Mouse (Mus musculus) liver, adult 2 months (tissue): ENCODE measurements around the gene Ifna12.

Source experiments
- CTCF ChIP-seq: fragments of 200-500 bp; IDR thresholded peaks from 2 replicates; pipeline ENCODE4 v1.5.1; 2011; ENCODE audit warnings: low read depth, low read length, control low read depth
- POLR2A ChIP-seq: fragments of 200-500 bp; IDR thresholded peaks from 2 replicates; pipeline ENCODE4 v1.6.1; 2011; ENCODE audit warnings: low read length, control low read depth; ENCODE audit not compliant: insufficient read depth; ENCODE audit errors: extremely low read depth

DNA sequence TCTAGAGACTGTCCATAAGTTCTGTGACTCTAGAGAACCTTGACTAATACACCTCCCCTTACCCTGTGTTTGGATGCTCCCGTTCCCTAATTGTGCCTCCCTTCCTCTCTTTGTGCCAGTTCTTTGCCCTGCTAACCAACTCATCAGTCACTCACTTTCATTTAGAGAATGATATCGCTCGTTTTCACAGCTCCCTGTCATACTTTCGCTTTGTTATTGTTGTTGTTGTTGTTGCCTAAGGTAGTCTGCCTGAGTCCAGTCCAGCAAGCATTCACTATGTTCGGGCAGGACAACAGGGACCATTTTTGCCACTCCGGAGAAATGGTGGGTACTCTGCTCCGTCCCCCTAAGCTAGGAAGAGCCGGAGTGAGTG is 37.5 kb upstream of the Ifna12 start:
- TF ChIP-seq CTCF = no peak
- TF ChIP-seq POLR2A = no peak
